Mouse (Mus musculus) CH12.LX (cell line): ENCODE results near the gene Dhrs7b. TPM values are rescaled to one million over a fixed set of nuclear protein-coding genes. Genes with fewer than 3 reads are reported as not detected.

Source experiments
- DNase-seq: peaks from one replicate; pipeline ENCODE4 v3.0.0-alpha.2; 2013; ENCODE audit errors: extremely low read depth
- H3K27ac ChIP-seq: 2 replicates; pipeline ENCODE4 v1.5.1; 2012; ENCODE audit warnings: low read depth, mild to moderate bottlenecking, control low read depth, moderate library complexity; ENCODE audit not compliant: insufficient read depth
- H3K27me3 ChIP-seq: replicated peaks from 2 replicates; pipeline ENCODE3; 2012; ENCODE audit warnings: inconsistent platforms
- H3K36me3 ChIP-seq, 2 experiments: replicated peaks in 1 of 2; 2 replicates each; pipeline versions ENCODE3 to v1.6.1; 2012; ENCODE audit warnings: inconsistent platforms in 1 of 2, low read length in 1 of 2, mild to moderate bottlenecking in 1 of 2, mixed read lengths in 1 of 2, moderate library complexity in 1 of 2; ENCODE audit not compliant: control insufficient read depth in 1 of 2, insufficient read depth in 1 of 2
- H3K4me1 ChIP-seq, 2 experiments: 2 replicates each; pipeline ENCODE4 v1.6.1; 2012; ENCODE audit warnings: inconsistent platforms in 1 of 2, moderate library complexity in 1 of 2; ENCODE audit not compliant: insufficient read depth in 2 of 2, control insufficient read depth in 1 of 2
- H3K4me2 ChIP-seq: 2 replicates; pipeline ENCODE4 v1.6.1; 2012; ENCODE audit warnings: low read depth, mild to moderate bottlenecking, control low read depth; ENCODE audit not compliant: poor library complexity, insufficient read depth, severe bottlenecking
- H3K4me3 ChIP-seq, 3 experiments: fragments of 150-350 bp in 1 of 3; sonication (generic) in 1 of 3; replicated peaks in 1 of 3; 2 replicates each; pipeline versions ENCODE3 to v1.5.1; 2011 to 2012; ENCODE audit warnings: low read depth in 2 of 3, low read length in 2 of 3, mild to moderate bottlenecking in 2 of 3, moderate library complexity in 2 of 3, control low read depth in 1 of 3, improper control_type of control experiment in 1 of 3, inconsistent platforms in 1 of 3, mixed read lengths in 1 of 3; ENCODE audit not compliant: poor library complexity in 1 of 3
- H3K79me2 ChIP-seq: replicated peaks from 2 replicates; pipeline ENCODE4 v1.6.1; 2012; ENCODE audit warnings: mild to moderate bottlenecking, moderate library complexity; ENCODE audit not compliant: control insufficient read depth, poor library complexity, insufficient read depth, severe bottlenecking; ENCODE audit errors: extremely low read depth
- H3K9ac ChIP-seq: 2 replicates; pipeline ENCODE4 v1.6.1; 2012; ENCODE audit warnings: low read depth, mild to moderate bottlenecking, control low read depth, moderate library complexity; ENCODE audit not compliant: insufficient read depth
- H3K9me3 ChIP-seq: replicated peaks from 2 replicates; pipeline ENCODE3; 2012; ENCODE audit warnings: low read length, inconsistent platforms, mixed read lengths
- CHD1 ChIP-seq: IDR thresholded peaks from 2 replicates; pipeline ENCODE4 v1.6.1; 2012; ENCODE audit warnings: low read depth, low read length, improper control_type of control experiment, inconsistent platforms
- CHD2 ChIP-seq: IDR thresholded peaks from 2 replicates; pipeline ENCODE4 v1.6.1; 2011; ENCODE audit warnings: low read length, improper control_type of control experiment
- CTCF ChIP-seq, 2 experiments: IDR thresholded peaks in 1 of 2; conservative IDR thresholded peaks in 1 of 2; 2 replicates each; pipeline ENCODE4 v1.5.1; 2011 to 2012; ENCODE audit warnings: low read depth in 2 of 2, low read length in 2 of 2, improper control_type of control experiment in 1 of 2, inconsistent platforms in 1 of 2, mild to moderate bottlenecking in 1 of 2, moderate library complexity in 1 of 2
- E2F4 ChIP-seq: IDR thresholded peaks from 2 replicates; pipeline ENCODE4 v1.6.1; 2011; ENCODE audit warnings: low read depth, low read length, improper control_type of control experiment; ENCODE audit not compliant: insufficient replicate concordance
- ELF1 ChIP-seq: IDR thresholded peaks from 2 replicates; pipeline ENCODE4 v1.6.1; 2014; ENCODE audit warnings: low read depth, mild to moderate bottlenecking, inconsistent platforms, low read length, improper control_type of control experiment
- GABPA ChIP-seq: IDR thresholded peaks from 2 replicates; pipeline ENCODE4 v1.6.1; 2012; ENCODE audit warnings: low read depth, low read length, improper control_type of control experiment, inconsistent platforms; ENCODE audit not compliant: insufficient replicate concordance
- HCFC1 ChIP-seq: IDR thresholded peaks from 2 replicates; pipeline ENCODE4 v1.6.1; 2012; ENCODE audit warnings: low read depth, mild to moderate bottlenecking, inconsistent platforms, low read length, improper control_type of control experiment
- IRF4 ChIP-seq: IDR thresholded peaks from 2 replicates; pipeline ENCODE4 v1.6.1; 2014; ENCODE audit warnings: low read depth, mild to moderate bottlenecking, inconsistent platforms, low read length, improper control_type of control experiment
- JUN ChIP-seq: IDR thresholded peaks from 2 replicates; pipeline ENCODE4 v1.6.1; 2011; ENCODE audit warnings: low read depth, mild to moderate bottlenecking, low read length, improper control_type of control experiment, moderate library complexity; ENCODE audit not compliant: insufficient read depth
- KAT2A ChIP-seq: IDR thresholded peaks from 2 replicates; pipeline ENCODE4 v1.6.1; 2012; ENCODE audit warnings: low read length, improper control_type of control experiment, inconsistent platforms; ENCODE audit not compliant: insufficient replicate concordance
- MAX ChIP-seq: IDR thresholded peaks from 2 replicates; pipeline ENCODE4 v1.6.1; 2011; ENCODE audit warnings: low read length, improper control_type of control experiment
- NELFE ChIP-seq: IDR thresholded peaks from 2 replicates; pipeline ENCODE4 v1.6.1; 2011; ENCODE audit warnings: low read depth, low read length, improper control_type of control experiment
- NRF1 ChIP-seq: IDR thresholded peaks from 2 replicates; pipeline ENCODE4 v1.6.1; 2014; ENCODE audit warnings: low read depth, mild to moderate bottlenecking, inconsistent platforms, low read length, improper control_type of control experiment, moderate library complexity
- PAX5 ChIP-seq: IDR thresholded peaks from 2 replicates; pipeline ENCODE4 v1.6.1; 2012; ENCODE audit warnings: low read length, inconsistent platforms, mixed read lengths
- POLR2A ChIP-seq: IDR thresholded peaks from 2 replicates; pipeline ENCODE4 v1.6.1; 2011; ENCODE audit warnings: low read depth, mild to moderate bottlenecking, improper control_type of control experiment, low read length
- POLR2AphosphoS2 ChIP-seq: IDR thresholded peaks from 2 replicates; pipeline ENCODE4 v1.6.1; 2011; ENCODE audit warnings: low read depth, low read length, improper control_type of control experiment
- TCF12 ChIP-seq: IDR thresholded peaks from 2 replicates; pipeline ENCODE4 v1.6.1; 2014; ENCODE audit warnings: low read depth, mild to moderate bottlenecking, inconsistent platforms, low read length, improper control_type of control experiment
- ZC3H11A ChIP-seq: IDR thresholded peaks from 2 replicates; pipeline ENCODE4 v1.6.1; 2012; ENCODE audit warnings: low read depth, mild to moderate bottlenecking, inconsistent platforms, low read length, improper control_type of control experiment
- ZKSCAN1 ChIP-seq: IDR thresholded peaks from 2 replicates; pipeline ENCODE4 v1.6.1; 2012; ENCODE audit warnings: low read depth, inconsistent platforms, low read length, improper control_type of control experiment, borderline replicate concordance
- ZNF384 ChIP-seq: IDR thresholded peaks from 2 replicates; pipeline ENCODE4 v1.6.1; 2012; ENCODE audit warnings: low read depth, low read length, improper control_type of control experiment, inconsistent platforms
- dilution Hi-C: fragments of 300-500 bp; cut with MboI; formaldehyde crosslinking; loops from 2 replicates; pipeline ENCODE4 v1.14.3; 2020; ENCODE audit warnings: low sequenced_read_pairs; ENCODE audit not compliant: extremely low pct_unique_long_range_greater_than_20kb, extremely low pct_ligation_motif_present
- in situ Hi-C: fragments of 300-500 bp; cut with MboI; formaldehyde crosslinking; loops from 3 replicates; pipeline ENCODE4 v1.14.3; 2019; ENCODE audit warnings: low sequenced_read_pairs, low pct_ligation_motif_present, low pct_unique_long_range_greater_than_20kb, mixed read lengths
- polyA plus RNA-seq: library from polyadenylated mRNA; unstranded; fragments of >175 nt; gene quantifications from 2 replicates; pipeline ENCODE4 v1.2.1, GENCODE M21; 2012; ENCODE audit warnings: low read depth; ENCODE audit not compliant: insufficient read length
- total RNA-seq, 2 experiments: library from RNA; depleted of rRNA; stranded (reverse); fragments of 300-350 nt in 1 of 2; fragments of >200 nt in 1 of 2; gene quantifications; 2 replicates each; pipeline ENCODE4 v1.2.3; 2012 to 2014

Dhrs7b gene
- total and polyA plus RNA-seq, 3 experiments, result 43.3 to 63.5 (median 59.2) TPM

GRCm38 (mm10) chr11:60889861-60890260 is 59.4 kb downstream of the Dhrs7b start:
- no peaks in the 10 kb centered on the region for H3K79me2 ChIP-seq
- peaks cover 0 to 8% of the 10 kb centered on the region in 2 experiments for H3K36me3 ChIP-seq
- no peaks in the 10 kb centered on the region for H3K4me1 ChIP-seq
- H3K27me3 ChIP-seq, result no peaks in the 10 kb centered on the region
- no peak overlapping the region for H3K4me3 ChIP-seq
- no peak overlapping the region for H3K27ac ChIP-seq
- H3K9me3 ChIP-seq, result no peaks in the 10 kb centered on the region
- in situ Hi-C loops (no loop called here), dilution Hi-C loops (no loop called here)
- H3K4me2 ChIP-seq, result no peak overlapping the region
- DNase-seq, result no peak
- no peak overlapping the region for H3K9ac ChIP-seq
- TF ChIP-seq CHD2, result no peak
- no peak for TF ChIP-seq POLR2AphosphoS2
- no peak for TF ChIP-seq TCF12
- no peak for TF ChIP-seq JUN
- no peak for TF ChIP-seq ZKSCAN1
- no peak for TF ChIP-seq ZNF384
- no peak for TF ChIP-seq NRF1
- TF ChIP-seq CHD1, result no peak
- TF ChIP-seq IRF4, result no peak
- TF ChIP-seq PAX5, result no peak
- no peak for TF ChIP-seq HCFC1
- no peak for TF ChIP-seq MAX
- TF ChIP-seq ELF1, result no peak
- TF ChIP-seq, all 38 proteins: peak for 0

DNA sequence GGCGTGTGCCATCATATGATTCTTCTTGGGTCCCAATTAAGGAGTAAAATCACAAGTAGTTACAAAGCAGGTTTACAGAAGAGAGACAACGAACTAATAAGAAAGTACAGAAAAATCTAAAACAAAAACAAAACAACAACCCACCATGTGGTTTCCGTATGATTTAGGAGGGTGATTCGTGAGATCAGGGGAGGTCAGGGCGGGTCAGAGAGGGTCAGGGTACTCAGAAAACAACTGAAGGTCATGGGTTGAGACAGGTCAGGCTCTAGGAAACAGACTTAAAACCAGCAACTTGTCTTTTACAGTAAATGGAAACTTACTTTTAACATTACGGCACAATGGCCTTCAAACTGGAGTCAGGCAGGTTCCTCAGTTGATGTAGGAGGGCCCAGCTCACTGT is 59.9 kb downstream of the Dhrs7b start:
- peaks cover 0 to 7% of the 10 kb centered on the region in 2 experiments for H3K36me3 ChIP-seq
- H3K27ac ChIP-seq, result no peak overlapping the region
- dilution Hi-C loops (no loop called here), in situ Hi-C loops (no loop called here)
- no peak overlapping the region for H3K9ac ChIP-seq
- no peaks in the 10 kb centered on the region for H3K4me1 ChIP-seq
- DNase-seq, result no peak
- H3K9me3 ChIP-seq, result no peaks in the 10 kb centered on the region
- H3K4me3 ChIP-seq, result no peak overlapping the region
- H3K79me2 ChIP-seq, result no peaks in the 10 kb centered on the region
- TF ChIP-seq NELFE, result no peak
- TF ChIP-seq ZC3H11A, result no peak
- no peak for TF ChIP-seq HCFC1
- no peak for TF ChIP-seq NRF1
- TF ChIP-seq CTCF (conservative IDR thresholded peaks at IDR 0.05 in 1 of 2, IDR thresholded peaks at IDR 0.05 in 1 of 2; ENCODE audit: low read depth in 2 of 2, low read length in 2 of 2), result no peak
- TF ChIP-seq POLR2AphosphoS2, result no peak
- TF ChIP-seq E2F4, result no peak
- TF ChIP-seq GABPA, result no peak
- TF ChIP-seq POLR2A, result no peak
- no peak for TF ChIP-seq KAT2A
- TF ChIP-seq JUN, result no peak
- H3K27me3 ChIP-seq, result no peaks in the 10 kb centered on the region
- H3K4me2 ChIP-seq, result no peak overlapping the region
